Mouse (Mus musculus) midbrain, postnatal 0 days (tissue): ENCODE measurements around the gene Rbms1. TPM values are rescaled to one million over a fixed set of nuclear protein-coding genes. Genes with fewer than 3 reads are reported as not detected.

Experiments
- ATAC-seq: fragments of 200-750 bp; cut with Nextera tagmentation; 2 replicates; pipeline ENCODE4 v1.8.0; 2017; ENCODE audit warnings: moderate number of reproducible peaks, mild to moderate bottlenecking, moderate TSS enrichment, moderate library complexity; ENCODE audit not compliant: low FRiP score
- DNase-seq: peaks from one replicate; pipeline ENCODE4 v3.0.0-alpha.2; 2015; ENCODE audit warnings: low spot score
- H3K27ac ChIP-seq: fragments of 300-500 bp; sonication (generic); 2 replicates; pipeline ENCODE4 v1.5.1; 2014; ENCODE audit warnings: low read depth, mild to moderate bottlenecking, low read length, mixed read lengths
- H3K27me3 ChIP-seq: fragments of 300-500 bp; sonication (generic); 2 replicates; pipeline ENCODE4 v1.6.1; 2014; ENCODE audit warnings: low read length, control low read depth, mixed read lengths; ENCODE audit not compliant: insufficient read depth
- H3K36me3 ChIP-seq: fragments of 300-500 bp; sonication (generic); 2 replicates; pipeline ENCODE4 v1.6.1; 2014; ENCODE audit warnings: low read length, control low read depth, mixed read lengths; ENCODE audit not compliant: insufficient read depth
- H3K4me1 ChIP-seq: fragments of 300-500 bp; sonication (generic); 2 replicates; pipeline ENCODE4 v1.6.1; 2014; ENCODE audit warnings: mild to moderate bottlenecking, control low read depth, antibody characterized with exemption, low read length, mixed read lengths; ENCODE audit not compliant: insufficient read depth
- H3K4me2 ChIP-seq: fragments of 300-500 bp; sonication (generic); 2 replicates; pipeline ENCODE4 v1.6.1; 2014; ENCODE audit warnings: low read depth, mild to moderate bottlenecking, low read length, mixed read lengths; ENCODE audit not compliant: poor library complexity, severe bottlenecking
- H3K4me3 ChIP-seq: fragments of 300-500 bp; sonication (generic); 2 replicates; pipeline ENCODE4 v1.5.1; 2014; ENCODE audit warnings: low read depth, mild to moderate bottlenecking, low read length, moderate library complexity
- H3K9ac ChIP-seq: fragments of 300-500 bp; sonication (generic); replicated peaks from 2 replicates; pipeline ENCODE4 v1.6.1; 2014; ENCODE audit warnings: mild to moderate bottlenecking, low read length, moderate library complexity, mixed read lengths; ENCODE audit not compliant: poor library complexity, severe bottlenecking
- H3K9me3 ChIP-seq: fragments of 300-500 bp; sonication (generic); 2 replicates; pipeline ENCODE4 v1.6.1; 2016; ENCODE audit warnings: low read length, control low read depth
- CTCF ChIP-seq: IDR thresholded peaks from 2 replicates; pipeline ENCODE4 v1.5.1; 2016; ENCODE audit warnings: antibody characterized with exemption, mild to moderate bottlenecking
- WGBS: fragments of 180-500 bp; shearing (Covaris S2); extraction: QIAGEN DNeasy Blood & Tissue Kit; methylation state at CpG from one replicate; pipeline ENCODE4 v1.1.7; 2014; 5-methylcytosine and 5-hydroxymethylcytosine counted together
- polyA plus RNA-seq: library from polyadenylated mRNA; unstranded; fragments of >200 nt; fragmentation: Nextera tagmentation; extraction: Ambion mirVana; gene quantifications from 2 replicates; pipeline ENCODE4 v1.2.1, GENCODE M21; 2015
- total RNA-seq: library from RNA; depleted of rRNA; stranded (reverse); fragments of >200 nt; gene quantifications from 2 replicates; pipeline ENCODE4 v1.2.3, GENCODE M21; 2014

The Rbms1 gene
- total and polyA plus RNA-seq, 2 experiments from 2014 or later = 36.2 to 40.4 TPM

DNA sequence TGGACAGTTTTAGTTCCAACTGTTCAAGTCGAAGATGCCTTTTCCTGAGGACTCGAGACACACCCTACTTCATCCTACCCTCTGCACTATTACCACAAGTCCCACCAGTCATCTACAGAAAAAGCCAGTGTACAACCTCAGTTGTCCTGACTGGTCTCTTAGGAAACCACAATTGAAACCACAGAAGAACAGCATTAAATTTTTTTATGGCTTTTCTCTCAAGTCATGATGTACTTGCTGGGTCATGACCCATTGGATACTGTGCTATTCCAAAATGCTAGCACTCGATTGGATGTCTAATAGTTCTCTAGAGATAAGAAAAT, 80.0 kb downstream of the Rbms1 start:
- no peak for ATAC-seq
- Histone ChIP-seq H3K4me2 (no peak overlapping the region), H3K9me3 (no peaks in the 10 kb centered on the region), H3K36me3 (no peaks in the 10 kb centered on the region), H3K27me3 (no peaks in the 10 kb centered on the region), H3K4me3 (no peak overlapping the region), H3K9ac (no peak overlapping the region), H3K4me1 (no peaks in the 10 kb centered on the region), H3K27ac (no peak overlapping the region)
- DNase-seq = no peak
- TF ChIP-seq CTCF = no peak
- whole genome bisulfite sequencing = 83% methylated on average over 3 of the region's 3 CpGs

DNA sequence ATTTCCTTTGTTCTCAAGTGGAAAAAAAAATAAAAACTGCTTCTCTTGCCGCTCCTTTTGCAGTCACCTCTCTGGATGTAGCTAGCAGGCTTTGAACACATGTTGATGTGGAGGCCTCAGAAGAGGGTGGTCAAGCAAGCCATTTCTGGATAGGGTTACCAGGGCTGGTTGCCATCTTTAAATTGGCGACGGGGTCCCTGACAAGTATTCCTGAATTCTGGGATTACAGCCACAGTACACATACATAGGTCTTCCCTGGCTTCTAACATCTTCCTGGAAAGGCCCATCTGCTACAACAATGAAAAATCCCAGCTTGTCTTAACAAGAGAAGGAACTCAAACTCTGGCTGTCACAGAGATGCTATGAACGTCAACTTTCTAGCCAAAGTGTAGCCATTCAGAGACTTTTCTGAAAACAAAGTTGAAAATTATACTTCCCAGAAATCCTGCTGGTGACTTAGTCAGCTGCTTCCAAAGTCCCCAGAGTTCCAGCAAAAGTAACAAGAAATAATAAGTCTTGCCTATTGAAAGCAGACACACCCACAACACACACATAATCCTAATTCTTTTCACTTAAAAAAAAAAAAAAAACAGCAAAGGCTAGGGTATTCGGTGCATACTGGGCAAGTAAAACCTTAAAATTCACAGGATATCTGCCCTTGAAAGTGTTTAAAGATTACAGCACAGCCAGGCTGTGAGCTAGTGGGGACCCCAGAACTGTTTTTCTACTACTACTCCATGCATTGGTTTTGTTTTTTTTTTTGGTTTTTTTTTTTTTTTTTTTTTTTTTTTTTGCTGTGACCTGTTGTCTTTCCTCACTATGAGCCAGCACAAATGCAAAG, 80.6 kb downstream of the Rbms1 start:
- Histone ChIP-seq H3K4me3 (no peak overlapping the region), H3K27me3 (no peaks in the 10 kb centered on the region), H3K4me2 (no peak overlapping the region), H3K9ac (no peak overlapping the region), H3K9me3 (no peaks in the 10 kb centered on the region), H3K36me3 (no peaks in the 10 kb centered on the region), H3K4me1 (no peaks in the 10 kb centered on the region), H3K27ac (no peak overlapping the region)
- TF ChIP-seq CTCF = no peak
- ATAC-seq = no peak
- WGBS = 52% methylated on average over 5 of the region's 5 CpGs
- DNase-seq = no peak

- no peak for TF ChIP-seq CTCF
- Histone ChIP-seq H3K4me1 (no peaks in the 10 kb centered on the region), H3K36me3 (no peaks in the 10 kb centered on the region), H3K27me3 (no peaks in the 10 kb centered on the region), H3K9me3 (no peaks in the 10 kb centered on the region), H3K9ac (peak overlapping the region; percentile 79), H3K27ac (peak overlapping the region; percentile 67), H3K4me2 (peak overlapping the region; percentile 91), H3K4me3 (peak overlapping the region; percentile 96)
- WGBS = 1% methylated on average over 15 of the region's 27 CpGs
- no peak for DNase-seq
- ATAC-seq = peak; percentile 66; the same call in 1 of the 2 replicates
Measured at GRCm38 (mm10) chr2:60881571-60882041, 81.4 kb downstream of the Rbms1 start.

GRCm38 (mm10) chr2:60880789-60881570, 82.0 kb downstream of the Rbms1 start:
- H3K4me3 ChIP-seq = peak overlapping the region; percentile 96
- H3K4me1 ChIP-seq = no peaks in the 10 kb centered on the region
- no peak; the same call in 1 of the 2 replicates for TF ChIP-seq CTCF
- no peaks in the 10 kb centered on the region for H3K9me3 ChIP-seq
- H3K36me3 ChIP-seq = no peaks in the 10 kb centered on the region
- H3K27me3 ChIP-seq = no peaks in the 10 kb centered on the region
- peak; percentile 51 for DNase-seq
- H3K9ac ChIP-seq = peak overlapping the region; percentile 79
- peak overlapping the region; percentile 67 for H3K27ac ChIP-seq
- H3K4me2 ChIP-seq = peak overlapping the region; percentile 91
- peak; percentile 81 for ATAC-seq
- under 1% methylated on average over 42 of the region's 104 CpGs for WGBS

DNA sequence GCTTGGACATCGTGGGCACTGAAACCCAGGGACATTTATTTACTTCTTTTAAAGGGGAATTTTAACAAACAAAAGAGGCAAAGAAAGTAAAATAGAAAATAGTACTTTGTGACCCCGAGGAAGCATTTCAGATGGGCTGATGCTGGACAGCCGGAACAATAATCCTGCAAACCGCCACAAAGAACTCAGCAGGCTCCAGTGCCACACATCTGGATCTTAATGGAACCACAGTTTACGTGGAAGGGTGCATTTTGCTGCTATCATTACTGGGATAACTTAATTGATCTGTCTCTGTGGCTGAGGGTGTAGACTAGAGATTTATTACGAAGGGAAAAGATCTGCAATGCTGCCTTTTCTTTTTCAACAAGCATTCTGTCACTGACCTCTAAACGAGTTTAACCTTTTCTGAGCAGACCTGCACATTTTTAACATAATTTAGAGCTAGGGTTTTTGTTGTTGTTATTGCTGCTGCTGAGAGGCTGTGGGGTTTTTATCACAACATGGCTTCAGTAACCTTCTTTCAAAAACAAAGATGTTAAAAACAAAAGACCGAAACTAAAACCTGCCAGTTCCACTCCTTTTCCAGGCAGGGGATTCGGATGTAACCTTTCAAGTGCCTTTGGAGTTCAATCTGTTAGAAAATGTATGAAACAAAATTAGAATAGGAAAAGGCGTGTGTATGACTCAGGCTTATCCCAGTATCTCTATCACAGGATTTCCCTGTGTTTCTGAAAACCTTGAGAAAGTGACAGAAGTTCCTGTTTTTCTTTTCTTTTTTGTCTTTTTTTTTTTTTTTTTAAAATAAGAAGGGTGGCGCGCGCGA, 82.8 kb downstream of the Rbms1 start:
- DNase-seq = no peak
- ATAC-seq = no peak
- Histone ChIP-seq H3K4me2 (peak overlapping the region; percentile 91), H3K4me1 (no peaks in the 10 kb centered on the region), H3K27ac (no peak overlapping the region), H3K36me3 (no peaks in the 10 kb centered on the region), H3K4me3 (peak overlapping the region; percentile 96), H3K9me3 (no peaks in the 10 kb centered on the region), H3K9ac (no peak overlapping the region; the same call in 1 of the 2 replicates), H3K27me3 (no peaks in the 10 kb centered on the region)
- no peak for TF ChIP-seq CTCF
- 7% methylated on average over 14 of the region's 14 CpGs for WGBS
